Mouse (Mus musculus): ENCODE results near the gene Wdr73. TPM values are rescaled to one million over a fixed set of nuclear protein-coding genes. Genes with fewer than 3 reads are reported as not detected.

Gene Wdr73
- total RNA-seq, 1 experiment from 2014 or later, result 15.0 TPM

- no peak for ATAC-seq (ENCODE audit: extremely low read depth, insufficient number of reproducible peaks, low FRiP score, poor library complexity, severe bottlenecking)
Observed at GRCm38 (mm10) chr7:80862475-80862874, 38.6 kb downstream of the Wdr73 start.

- peak; percentile 95 for ATAC-seq (ENCODE audit: extremely low read depth, insufficient number of reproducible peaks, low FRiP score, poor library complexity, severe bottlenecking)
Observed at GRCm38 (mm10) chr7:80860729-80861274, 40.3 kb downstream of the Wdr73 start, which contains the start of gene Zscan2. Zscan2 (plus strand) TSS chr7:80860920.

GRCm38 (mm10) chr7:80860227-80860626, 40.8 kb downstream of the Wdr73 start:
- ATAC-seq (ENCODE audit: extremely low read depth, insufficient number of reproducible peaks, low FRiP score, poor library complexity, severe bottlenecking), result no peak

- ATAC-seq (ENCODE audit: extremely low read depth, insufficient number of reproducible peaks, low FRiP score, poor library complexity, severe bottlenecking), result peak; percentile 70; the same call in 1 of the 2 replicates
Observed at GRCm38 (mm10) chr7:80857181-80857580, 43.9 kb downstream of the Wdr73 start.

GRCm38 (mm10) chr7:80855316-80855715, 45.8 kb downstream of the Wdr73 start:
- no peak for ATAC-seq (ENCODE audit: extremely low read depth, insufficient number of reproducible peaks, low FRiP score, poor library complexity, severe bottlenecking)

- no peak for ATAC-seq (ENCODE audit: extremely low read depth, insufficient number of reproducible peaks, low FRiP score, poor library complexity, severe bottlenecking)
Observed at GRCm38 (mm10) chr7:80853218-80853617, 47.9 kb downstream of the Wdr73 start.

GRCm38 (mm10) chr7:80850520-80850919, 50.5 kb downstream of the Wdr73 start:
- no peak for ATAC-seq (ENCODE audit: extremely low read depth, insufficient number of reproducible peaks, low FRiP score, poor library complexity, severe bottlenecking)

- peak; percentile 85 for ATAC-seq (ENCODE audit: extremely low read depth, insufficient number of reproducible peaks, low FRiP score, poor library complexity, severe bottlenecking)
Observed at GRCm38 (mm10) chr7:80849710-80850109, 51.4 kb downstream of the Wdr73 start.

GRCm38 (mm10) chr7:80849267-80849666, 51.8 kb downstream of the Wdr73 start:
- ATAC-seq (ENCODE audit: extremely low read depth, insufficient number of reproducible peaks, low FRiP score, poor library complexity, severe bottlenecking), result no peak

GRCm38 (mm10) chr7:80846709-80847108, 54.4 kb downstream of the Wdr73 start:
- ATAC-seq (ENCODE audit: extremely low read depth, insufficient number of reproducible peaks, low FRiP score, poor library complexity, severe bottlenecking), result no peak

GRCm38 (mm10) chr7:80846280-80846678, 54.8 kb downstream of the Wdr73 start:
- no peak for ATAC-seq (ENCODE audit: extremely low read depth, insufficient number of reproducible peaks, low FRiP score, poor library complexity, severe bottlenecking)

GRCm38 (mm10) chr7:80845621-80846279, 55.3 kb downstream of the Wdr73 start:
- ATAC-seq (ENCODE audit: extremely low read depth, insufficient number of reproducible peaks, low FRiP score, poor library complexity, severe bottlenecking), result no peak; the same call in 1 of the 2 replicates

GRCm38 (mm10) chr7:80844691-80845090, 56.4 kb downstream of the Wdr73 start:
- ATAC-seq (ENCODE audit: extremely low read depth, insufficient number of reproducible peaks, low FRiP score, poor library complexity, severe bottlenecking), result no peak

GRCm38 (mm10) chr7:80843910-80844640, 57.0 kb downstream of the Wdr73 start:
- no peak for ATAC-seq (ENCODE audit: extremely low read depth, insufficient number of reproducible peaks, low FRiP score, poor library complexity, severe bottlenecking)

GRCm38 (mm10) chr7:80843176-80843575, 57.9 kb downstream of the Wdr73 start:
- ATAC-seq (ENCODE audit: extremely low read depth, insufficient number of reproducible peaks, low FRiP score, poor library complexity, severe bottlenecking), result no peak

GRCm38 (mm10) chr7:80842132-80842531, 58.9 kb downstream of the Wdr73 start:
- ATAC-seq (ENCODE audit: extremely low read depth, insufficient number of reproducible peaks, low FRiP score, poor library complexity, severe bottlenecking), result no peak

- no peak for ATAC-seq (ENCODE audit: extremely low read depth, insufficient number of reproducible peaks, low FRiP score, poor library complexity, severe bottlenecking)
Observed at GRCm38 (mm10) chr7:80840937-80841336, 60.1 kb downstream of the Wdr73 start.
